Mouse (Mus musculus) A20 (cell line): ENCODE results near the gene Mios.

Experiments used
- DNase-seq: peaks from one replicate; pipeline ENCODE4 v3.0.0-alpha.2; 2011; ENCODE audit warnings: low read depth, low spot score

The Mios gene

GRCm38 (mm10) chr6:8209047-8209865 lies at the start of gene Mios:
Gene Mios, plus strand, starts transcription at chr6:8209222.
- peak; percentile 96 for DNase-seq

- no peak for DNase-seq
These were observed 49.0 kb upstream of the Mios start for GRCm38 (mm10) chr6:8160001-8160400.

DNA sequence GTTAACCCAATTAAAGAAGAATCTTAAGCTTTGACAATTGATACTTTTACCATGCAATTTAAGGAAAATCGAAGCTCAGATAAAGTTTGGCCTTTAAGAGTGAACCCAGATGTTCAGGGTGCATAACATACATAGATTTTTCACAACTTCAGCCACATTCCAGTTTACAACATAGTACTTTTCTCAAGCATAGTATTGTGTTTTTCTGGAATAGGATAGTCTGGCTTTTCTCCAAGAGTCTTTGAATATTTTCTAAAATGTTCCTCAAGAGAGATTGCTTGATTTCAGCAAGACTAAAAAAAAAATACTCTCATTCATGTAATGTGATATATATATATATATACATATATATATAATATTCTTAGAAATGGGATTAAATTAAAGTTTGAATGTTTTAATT lies 44.3 kb upstream of the Mios start:
- no peak for DNase-seq

- no peak for DNase-seq
These were observed 36.9 kb upstream of the Mios start for GRCm38 (mm10) chr6:8172101-8172500.

- no peak for DNase-seq
These were observed 35.0 kb upstream of the Mios start for GRCm38 (mm10) chr6:8174062-8174461.

DNA sequence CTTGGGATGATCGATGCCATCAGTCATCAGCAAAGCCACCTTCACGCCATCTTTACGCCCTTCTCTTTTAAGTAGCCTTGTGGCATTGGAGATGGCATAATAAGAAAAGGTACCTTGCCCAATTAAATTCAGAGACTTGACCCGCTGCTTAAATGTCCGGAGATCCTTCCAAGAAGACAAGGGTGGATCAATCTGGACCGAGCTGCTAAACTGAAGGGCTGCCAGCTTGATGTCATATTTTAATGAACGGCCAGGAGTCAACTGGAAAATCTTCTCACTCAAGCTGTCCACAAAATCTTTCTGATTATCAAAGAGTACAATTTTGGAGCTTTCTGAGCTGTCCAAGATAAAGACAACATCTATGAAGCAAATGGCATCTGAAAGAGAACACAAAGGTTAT lies 33.7 kb upstream of the Mios start:
- DNase-seq = no peak

- no peak for DNase-seq
These were observed 32.9 kb upstream of the Mios start for GRCm38 (mm10) chr6:8176116-8176515.

GRCm38 (mm10) chr6:8178397-8178941 lies 30.6 kb upstream of the Mios start:
- no peak for DNase-seq

DNA sequence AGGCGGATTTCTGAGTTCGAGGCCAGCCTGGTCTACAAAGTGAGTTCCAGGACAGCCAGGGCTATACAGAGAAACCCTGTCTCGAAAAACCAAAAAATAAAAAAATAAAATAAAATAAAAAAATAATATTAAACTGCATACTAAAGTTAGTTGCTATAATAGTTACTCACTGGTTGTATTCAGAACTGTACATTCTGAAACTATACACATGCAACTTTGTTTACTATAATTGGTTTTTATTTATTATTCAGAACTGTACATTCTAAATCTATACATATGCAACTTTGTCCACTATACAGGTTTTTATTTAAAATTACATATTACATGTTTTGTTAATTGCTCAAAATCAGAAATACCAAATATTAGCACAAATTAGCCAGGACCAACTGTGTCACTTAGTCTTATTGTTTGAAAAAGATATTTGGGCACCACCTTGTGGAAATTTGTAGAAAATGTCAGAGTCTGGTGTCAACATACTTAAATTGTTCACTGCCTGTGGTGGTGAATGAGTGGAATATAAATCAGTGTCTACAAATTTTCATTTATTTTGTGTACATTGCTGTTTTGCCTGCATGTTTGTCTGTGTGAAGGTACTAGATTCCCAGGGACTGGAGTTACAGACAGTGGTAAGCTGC lies 20.3 kb upstream of the Mios start:
- peak; percentile 40 for DNase-seq

GRCm38 (mm10) chr6:8189917-8190316 lies 19.1 kb upstream of the Mios start:
- DNase-seq = no peak

DNA sequence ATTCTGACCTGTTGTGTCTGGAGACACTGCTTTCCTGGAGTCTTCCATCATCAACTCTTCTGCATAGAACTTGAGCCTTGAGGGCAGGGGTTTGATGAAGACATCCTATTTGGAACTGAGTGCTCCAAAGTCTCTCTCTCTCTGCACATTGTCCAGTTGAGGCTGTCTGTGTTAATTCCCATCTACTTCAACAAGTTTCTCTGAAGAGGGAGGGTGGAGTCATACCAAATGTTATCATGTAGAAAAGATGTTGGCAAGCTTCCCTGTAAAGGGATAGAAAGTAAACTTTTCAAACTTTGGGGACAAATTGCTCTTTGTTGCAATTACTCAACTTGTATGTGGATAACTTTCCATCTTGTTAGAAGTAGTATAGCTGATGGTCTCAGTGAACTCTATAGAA lies 16.5 kb upstream of the Mios start, which contains the start of gene Col28a1:
Gene Col28a1, minus strand, starts transcription at position 101 of the 400 bp plus-strand sequence.
- DNase-seq = no peak

DNA sequence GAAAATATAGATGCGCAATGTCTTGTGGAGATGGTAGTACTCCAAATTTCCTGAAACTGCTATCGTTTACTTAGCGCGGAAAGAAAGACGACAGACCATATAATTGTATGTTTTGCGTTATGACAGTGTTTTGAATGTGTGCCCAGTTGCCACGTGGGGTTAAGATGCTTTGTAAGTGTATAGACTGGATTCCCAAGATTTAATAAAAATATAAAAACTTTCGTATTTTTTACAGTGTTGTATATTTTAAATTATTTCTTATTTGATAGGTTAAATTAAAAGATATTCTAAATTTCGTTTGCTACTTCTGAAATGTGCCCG lies 804 bp downstream of the Mios start:
- no peak for DNase-seq

- no peak for DNase-seq
These were observed 1.6 kb downstream of the Mios start for GRCm38 (mm10) chr6:8210661-8211060.

DNA sequence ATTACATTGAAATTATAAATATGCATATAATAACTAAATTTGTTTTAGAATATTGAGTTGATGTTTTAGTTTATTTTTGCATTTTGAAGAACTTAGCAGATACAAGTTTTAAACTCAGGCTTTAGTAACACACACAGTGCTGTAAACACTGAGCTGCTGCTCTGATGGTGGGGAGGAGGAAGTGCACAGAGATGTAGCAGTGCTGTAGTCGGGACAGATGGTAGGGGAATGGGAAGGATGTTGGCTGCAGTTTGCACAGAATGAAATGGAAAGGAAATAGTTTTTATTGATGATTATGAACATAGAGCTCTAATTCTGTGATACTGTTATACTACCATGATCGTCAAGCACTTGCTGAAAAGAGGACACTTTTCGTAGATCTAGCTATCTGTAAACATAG lies 18.0 kb downstream of the Mios start:
- no peak for DNase-seq

GRCm38 (mm10) chr6:8228596-8228995 lies 19.6 kb downstream of the Mios start:
- no peak for DNase-seq

DNA sequence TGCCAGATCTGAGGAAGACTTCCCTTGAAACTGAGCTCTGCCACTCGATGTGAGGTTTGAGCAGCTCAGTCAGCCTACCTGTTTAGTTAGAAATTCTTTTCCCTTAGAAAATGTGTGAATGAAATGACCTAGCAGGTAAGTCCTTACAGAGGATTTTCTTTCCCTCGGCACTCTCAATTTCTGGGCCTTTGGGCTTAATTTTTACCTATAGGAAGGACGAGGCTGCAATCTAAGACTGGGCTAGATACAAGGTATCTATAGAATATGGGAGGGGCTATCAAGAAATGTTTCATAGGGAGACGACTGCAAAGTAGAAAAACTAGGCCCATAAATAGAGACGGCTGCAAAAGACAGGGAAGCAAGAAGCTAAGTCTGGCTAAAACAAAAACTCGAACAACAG lies 49.3 kb downstream of the Mios start:
- peak; percentile 33 for DNase-seq

DNA sequence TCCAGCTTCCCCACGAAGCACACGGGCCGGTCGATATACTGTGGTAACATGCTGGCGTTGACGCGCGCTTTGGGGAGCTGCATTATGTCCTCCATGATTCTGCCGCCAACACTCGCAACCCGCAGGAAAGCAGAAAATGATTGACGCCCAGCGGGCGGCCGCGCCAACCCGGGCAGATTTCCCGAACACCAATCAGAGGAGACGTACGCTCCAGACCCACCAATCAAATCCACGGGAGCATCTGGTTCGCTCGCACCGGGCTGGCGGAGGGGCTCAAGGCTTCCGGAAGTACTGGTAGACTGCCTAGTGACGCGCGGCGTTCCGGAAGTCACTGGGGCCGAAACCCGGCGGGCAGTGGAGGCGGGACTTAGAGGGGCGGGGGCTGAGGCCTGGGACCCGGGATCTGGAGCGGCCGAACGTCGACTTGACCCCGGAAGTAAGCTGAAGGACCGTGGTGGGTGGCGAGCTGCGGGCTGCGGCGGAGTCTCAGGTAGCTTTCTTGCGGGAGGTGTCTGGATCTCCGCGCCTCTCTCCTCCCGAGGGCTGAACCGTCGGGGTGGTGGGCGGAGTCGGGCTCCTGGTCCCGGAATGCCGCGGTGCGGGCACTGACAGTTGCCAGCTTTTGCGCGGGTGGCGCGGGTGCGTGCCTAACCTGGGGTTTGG lies 50.1 kb downstream of the Mios start, which contains the start of the genes Rpa3, Umad1 and Gm45062:
Gene Rpa3, minus strand, starts transcription at position 170 of the 663 bp plus-strand sequence.
Gene Umad1, plus strand, starts transcription at position 285 of the 663 bp plus-strand sequence.
Gene Gm45062, plus strand, starts transcription at position 447 of the 663 bp plus-strand sequence.
- DNase-seq = peak; percentile 99

- no peak for DNase-seq
These were observed 50.6 kb downstream of the Mios start for GRCm38 (mm10) chr6:8259667-8260044.

DNA sequence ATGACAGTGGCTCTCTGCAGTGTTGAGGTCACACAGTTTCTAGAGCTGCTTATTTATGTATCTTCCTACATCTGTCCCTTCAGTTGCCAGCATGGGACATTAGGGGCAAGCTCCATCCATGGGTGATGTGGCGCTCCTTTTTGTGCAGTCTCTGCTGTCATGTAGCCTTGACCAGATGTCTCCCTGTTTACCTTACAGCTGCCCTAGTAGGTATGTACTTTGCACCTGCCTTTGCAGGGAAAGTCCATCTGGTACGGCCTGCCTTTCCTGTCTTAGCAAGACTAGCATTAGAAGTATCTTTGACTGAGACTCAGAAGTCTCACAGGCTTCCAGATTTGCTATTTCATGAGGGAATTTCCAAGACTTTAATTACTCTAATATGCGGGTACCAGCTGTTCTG lies 62.0 kb downstream of the Mios start:
- DNase-seq = no peak

DNA sequence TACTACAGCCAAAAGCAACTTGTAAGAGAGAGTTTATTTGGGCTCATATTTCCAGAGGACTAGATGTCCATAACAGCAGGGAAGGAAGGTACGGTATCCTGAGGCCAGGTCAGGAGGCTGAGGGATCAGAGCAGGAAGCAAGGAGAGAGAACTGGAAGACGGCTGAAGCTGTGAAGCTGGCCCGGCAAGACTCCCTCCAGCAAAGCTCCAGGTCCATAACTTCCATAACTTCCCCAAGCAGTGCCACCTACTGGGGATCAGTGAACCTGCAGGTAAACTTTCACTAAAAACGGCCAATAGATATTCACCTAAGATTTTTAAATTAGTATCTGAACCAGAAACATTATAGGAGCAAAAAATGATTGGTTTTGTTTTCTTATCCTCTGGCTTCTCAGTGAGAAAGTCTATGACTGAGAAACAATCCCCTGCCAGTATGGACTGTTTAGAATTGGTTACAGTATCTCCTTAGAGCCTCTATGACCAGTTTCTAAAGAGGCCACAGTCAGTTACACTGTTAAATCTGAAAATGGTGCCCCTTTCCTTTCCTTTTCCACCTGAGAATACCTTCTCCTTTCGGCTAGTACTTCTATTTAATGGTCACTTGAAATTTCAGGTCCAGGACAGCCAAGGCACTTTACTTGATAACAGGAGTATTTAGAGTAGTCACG lies 65.5 kb downstream of the Mios start:
- DNase-seq = peak; percentile 66

- DNase-seq = peak; percentile 79
These were observed 66.1 kb downstream of the Mios start for GRCm38 (mm10) chr6:8275098-8275497.

DNA sequence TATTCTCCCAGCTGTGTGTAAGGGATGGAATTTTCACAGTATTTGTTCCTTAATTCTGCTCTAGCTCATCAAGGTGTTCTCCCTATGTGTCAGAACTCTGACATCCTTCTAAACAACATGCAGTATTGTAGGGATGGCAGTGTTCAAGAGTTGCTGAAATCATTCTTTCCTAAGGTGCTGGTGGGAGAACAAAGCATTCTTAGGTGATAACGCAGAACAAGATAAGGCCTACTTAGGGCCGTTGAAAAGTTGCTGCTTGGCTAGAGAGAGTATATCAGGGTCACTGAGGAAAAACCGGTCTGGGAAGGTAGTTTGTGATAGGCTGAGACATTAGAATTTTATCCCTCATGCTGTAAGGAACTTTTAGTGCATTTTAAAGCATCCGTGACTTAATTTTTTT lies 67.4 kb downstream of the Mios start:
- DNase-seq = no peak
